Mouse (Mus musculus) intestine, embryonic 14.5 days (tissue): ENCODE results near the gene Agbl2. TPM values are rescaled to one million over a fixed set of nuclear protein-coding genes. Genes with fewer than 3 reads are reported as not detected.

Experiments
- ATAC-seq: fragments of 200-750 bp; cut with Nextera tagmentation; replicated peaks from 2 replicates; pipeline ENCODE4 v1.8.0; 2017; ENCODE audit warnings: low read depth, moderate number of reproducible peaks, moderate TSS enrichment, moderate library complexity; ENCODE audit not compliant: low FRiP score, low TSS enrichment
- DNase-seq: peaks from one replicate; pipeline ENCODE4 v3.0.0-alpha.2; 2018; ENCODE audit warnings: low spot score
- H3K27ac ChIP-seq: fragments of 300-500 bp; sonication (generic); 2 replicates; pipeline ENCODE4 v1.5.1; 2014; ENCODE audit warnings: low read depth, mild to moderate bottlenecking, control low read depth
- H3K27me3 ChIP-seq: fragments of 300-500 bp; sonication (generic); replicated peaks from 2 replicates; pipeline ENCODE4 v1.6.1; 2014; ENCODE audit warnings: low read length, control low read depth; ENCODE audit not compliant: control insufficient read depth, insufficient read depth
- H3K36me3 ChIP-seq: fragments of 300-500 bp; sonication (generic); 2 replicates; pipeline ENCODE4 v1.6.1; 2014; ENCODE audit warnings: low read length, control low read depth; ENCODE audit not compliant: control insufficient read depth, insufficient read depth
- H3K4me1 ChIP-seq: fragments of 300-500 bp; sonication (generic); replicated peaks from 2 replicates; pipeline ENCODE4 v1.6.1; 2014; ENCODE audit warnings: low read length, control low read depth, mixed read lengths; ENCODE audit not compliant: control insufficient read depth, insufficient read depth
- H3K4me2 ChIP-seq: fragments of 300-500 bp; sonication (generic); 2 replicates; pipeline ENCODE4 v1.6.1; 2014; ENCODE audit warnings: low read length
- H3K4me3 ChIP-seq: fragments of 300-500 bp; sonication (generic); 2 replicates; pipeline ENCODE4 v1.5.1; 2014; ENCODE audit warnings: low read depth, low read length, control low read depth, mixed read lengths
- H3K9ac ChIP-seq: fragments of 300-500 bp; sonication (generic); 2 replicates; pipeline ENCODE4 v1.6.1; 2014; ENCODE audit warnings: mild to moderate bottlenecking, low read length
- H3K9me3 ChIP-seq: fragments of 300-500 bp; sonication (generic); 2 replicates; pipeline ENCODE4 v1.6.1; 2016; ENCODE audit warnings: low read length, control low read depth; ENCODE audit not compliant: control insufficient read depth
- WGBS: fragments of 180-500 bp; shearing (Covaris S2); extraction: QIAGEN DNeasy Blood & Tissue Kit; methylation state at CpG from one replicate; pipeline ENCODE4 v1.1.7; 2014; 5-methylcytosine and 5-hydroxymethylcytosine counted together
- polyA plus RNA-seq: library from polyadenylated mRNA; unstranded; fragments of >200 nt; fragmentation: Nextera tagmentation; extraction: Ambion mirVana; gene quantifications from 2 replicates; pipeline ENCODE4 v1.2.1, GENCODE M21; 2014

The Agbl2 gene
- polyA plus RNA-seq, result 1.0 and 1.1 TPM in 2 replicates

DNA sequence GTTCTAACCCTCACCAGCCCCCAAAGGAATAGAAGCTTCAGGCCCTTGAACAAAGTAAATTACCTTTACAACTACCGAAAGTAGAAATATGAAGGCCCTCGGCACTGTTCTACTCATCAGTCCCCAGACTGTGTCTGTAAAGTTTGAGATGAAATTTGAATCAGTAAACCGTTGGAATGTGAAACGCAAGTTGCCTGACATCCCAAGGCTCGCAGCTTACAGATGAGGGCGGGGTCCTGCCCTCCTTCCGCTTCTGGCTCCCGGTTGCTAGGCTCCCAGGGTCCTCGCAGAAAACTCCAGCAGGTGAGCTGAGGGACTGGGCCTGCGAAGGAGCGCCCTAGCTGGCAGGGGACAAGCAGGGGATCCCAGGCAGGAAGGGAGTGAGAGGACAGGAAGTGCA lies at the start of gene Agbl2:
TSS of gene Agbl2 (plus strand) at position 270 of the 400 bp plus-strand sequence.
- Histone ChIP-seq H3K4me1 (peaks cover 4% of the 10 kb centered on the region; the same call in 1 of the 2 replicates), H3K36me3 (peaks cover 38% of the 10 kb centered on the region), H3K27me3 (0 out of 2 replicates have a peak, but pooled peaks cover 6% of the 10 kb centered on the region), H3K9me3 (no peaks in the 10 kb centered on the region), H3K4me2 (peak within 1 kb of the TSS; percentile 81), H3K9ac (peak within 1 kb of the TSS; percentile 22; the same call in 1 of the 2 replicates), H3K27ac (no peak within 1 kb of the TSS), H3K4me3 (peak within 1 kb of the TSS; percentile 34)
- DNase-seq, result no peak
- WGBS, result 3% methylated on average over 11 of the region's 11 CpGs
- peak; percentile 78 for ATAC-seq

DNA sequence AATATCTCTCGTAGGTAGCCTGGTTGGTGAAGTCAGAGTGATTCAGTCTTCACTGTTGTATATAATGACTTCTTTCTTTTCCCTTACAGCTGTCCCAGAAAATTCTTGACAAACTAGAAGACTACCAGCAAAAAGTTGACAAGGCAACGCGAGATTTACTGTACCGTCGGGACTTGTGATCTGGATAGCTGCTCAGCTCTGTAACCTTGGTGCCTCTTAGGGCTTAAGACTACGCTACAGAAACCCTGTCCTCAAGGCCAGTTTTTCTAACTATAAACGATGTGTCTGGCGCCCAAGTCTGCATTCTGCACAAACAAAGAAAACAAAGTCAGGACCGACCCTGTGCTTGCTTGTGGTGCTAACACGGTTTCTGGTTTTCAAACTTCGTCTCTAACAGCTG lies 47.2 kb upstream of the Agbl2 start:
- H3K9me3 ChIP-seq, result no peaks in the 10 kb centered on the region
- ATAC-seq (no peak), DNase-seq (no peak)
- peaks cover 80% of the 10 kb centered on the region for H3K36me3 ChIP-seq
- WGBS, result 87% methylated on average over 11 of the region's 11 CpGs
- H3K4me2 ChIP-seq, result no peak overlapping the region
- H3K27me3 ChIP-seq, result no peaks in the 10 kb centered on the region
- H3K4me3 ChIP-seq, result no peak overlapping the region
- no peak overlapping the region for H3K9ac ChIP-seq
- H3K4me1 ChIP-seq, result no peaks in the 10 kb centered on the region
- H3K27ac ChIP-seq, result no peak overlapping the region

DNA sequence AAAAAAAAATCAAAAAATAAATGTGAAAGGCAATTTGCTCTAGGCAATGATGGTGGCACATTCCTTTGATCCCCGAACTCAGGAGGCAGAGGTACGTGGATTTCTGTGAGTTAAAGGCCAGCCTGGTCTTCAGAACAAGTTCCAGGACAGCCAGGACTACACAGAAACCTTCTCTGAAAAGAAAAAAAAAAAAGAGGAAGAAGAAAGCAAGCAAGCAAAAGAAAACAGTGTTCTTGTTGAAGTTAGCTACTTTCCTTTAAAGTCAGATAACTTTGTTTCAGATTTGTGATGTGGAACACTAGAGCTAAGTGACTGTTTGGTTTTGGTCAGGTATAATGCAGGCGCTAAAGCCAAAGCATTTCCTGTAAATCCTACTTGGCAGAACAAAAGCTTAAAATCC lies 43.7 kb upstream of the Agbl2 start:
- H3K27ac ChIP-seq, result no peak overlapping the region
- H3K36me3 ChIP-seq, result peaks cover 45% of the 10 kb centered on the region
- no peak for DNase-seq
- no peak overlapping the region for H3K4me2 ChIP-seq
- ATAC-seq, result no peak
- H3K4me3 ChIP-seq, result no peak overlapping the region
- H3K9ac ChIP-seq, result no peak overlapping the region
- WGBS, result 91% methylated on average over 3 of the region's 3 CpGs
- no peaks in the 10 kb centered on the region for H3K27me3 ChIP-seq
- H3K9me3 ChIP-seq, result no peaks in the 10 kb centered on the region
- no peaks in the 10 kb centered on the region for H3K4me1 ChIP-seq

DNA sequence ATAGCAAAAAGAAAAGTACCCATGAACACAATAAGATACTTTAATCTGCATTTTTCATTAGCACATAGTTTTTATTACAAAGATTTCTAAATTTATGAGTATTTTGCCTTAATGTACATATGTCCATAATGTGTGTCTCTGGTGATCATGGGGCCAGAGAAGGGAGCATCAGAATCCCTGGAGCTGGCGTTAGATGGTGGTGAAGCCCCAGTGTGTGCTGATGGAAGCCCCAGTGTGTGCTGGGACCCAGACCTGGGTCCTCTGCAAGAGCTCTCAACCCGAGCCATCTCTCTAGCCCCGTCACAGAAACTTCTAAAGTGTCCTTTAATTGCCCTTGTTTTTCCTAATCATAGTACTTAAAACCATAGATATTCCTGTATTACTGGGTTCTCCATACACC lies 43.2 kb upstream of the Agbl2 start:
- Histone ChIP-seq H3K9ac (no peak overlapping the region), H3K27ac (no peak overlapping the region), H3K36me3 (peaks cover 40% of the 10 kb centered on the region), H3K4me1 (no peaks in the 10 kb centered on the region), H3K4me2 (no peak overlapping the region), H3K27me3 (no peaks in the 10 kb centered on the region), H3K9me3 (no peaks in the 10 kb centered on the region), H3K4me3 (no peak overlapping the region)
- DNase-seq (no peak), ATAC-seq (no peak)
- 88% methylated on average over 3 of the region's 3 CpGs for WGBS

DNA sequence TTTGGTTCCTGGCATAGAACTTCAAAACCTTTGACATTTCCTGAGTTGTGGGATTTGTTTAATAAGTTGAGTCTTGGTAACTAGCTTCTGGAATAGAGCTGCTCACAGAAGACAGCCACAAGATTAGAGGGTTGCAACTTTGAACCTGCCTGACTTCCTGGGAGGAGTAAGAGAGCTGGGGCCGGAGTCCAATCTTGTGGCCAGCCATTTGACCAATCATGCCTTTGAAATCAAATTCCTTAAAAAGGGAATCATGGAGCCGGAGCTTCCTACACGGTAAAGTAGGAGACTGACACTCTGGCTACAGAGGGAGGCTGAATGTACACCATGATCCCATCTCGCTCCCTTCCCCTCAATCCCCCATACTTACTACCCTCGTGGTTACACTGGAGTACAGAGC lies 42.6 kb upstream of the Agbl2 start:
- H3K27ac ChIP-seq, result no peak overlapping the region
- H3K9me3 ChIP-seq, result no peaks in the 10 kb centered on the region
- no peaks in the 10 kb centered on the region for H3K4me1 ChIP-seq
- no peak overlapping the region for H3K9ac ChIP-seq
- no peaks in the 10 kb centered on the region for H3K27me3 ChIP-seq
- H3K4me2 ChIP-seq, result no peak overlapping the region
- DNase-seq, result no peak
- peaks cover 34% of the 10 kb centered on the region for H3K36me3 ChIP-seq
- no peak overlapping the region for H3K4me3 ChIP-seq
- no peak for ATAC-seq
- 91% methylated on average over 5 of the region's 5 CpGs for WGBS

DNA sequence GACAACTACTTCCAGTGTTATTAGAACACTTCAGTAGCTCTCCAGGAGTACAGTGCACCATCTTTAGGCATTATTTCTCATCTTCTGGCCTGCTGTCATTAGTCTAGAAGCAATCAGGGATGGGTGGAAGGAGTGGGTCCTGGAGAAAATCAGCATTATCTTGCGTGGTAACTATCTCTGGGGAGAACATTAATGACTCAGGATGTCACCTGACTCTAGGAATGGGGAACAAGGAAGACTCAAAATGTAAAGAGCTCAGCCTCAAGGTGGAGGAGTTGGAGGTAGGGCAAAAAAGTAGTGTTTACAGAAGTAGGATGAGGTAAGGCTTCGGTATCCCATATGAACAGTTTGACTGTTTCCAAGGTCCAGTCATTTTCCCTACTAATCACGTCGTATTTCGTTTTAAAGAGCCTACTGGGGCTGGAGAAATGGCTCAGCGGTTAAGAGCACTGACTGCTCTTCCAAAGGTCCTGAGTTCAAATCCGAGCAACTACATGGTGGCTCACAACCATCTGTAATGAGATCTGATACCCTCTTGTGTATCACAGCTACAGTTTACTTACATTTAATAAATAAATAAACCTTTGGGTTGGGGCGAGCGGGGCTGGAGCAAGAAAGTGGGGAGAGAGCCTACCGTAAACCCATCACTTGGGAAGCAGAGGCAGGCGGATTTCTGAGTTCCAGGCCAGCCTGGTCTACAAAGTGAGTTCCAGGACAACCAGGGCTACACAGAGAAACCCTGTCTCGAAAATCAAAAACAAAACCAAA lies 38.1 kb upstream of the Agbl2 start:
- H3K4me1 ChIP-seq, result peaks cover 10% of the 10 kb centered on the region; the same call in 1 of the 2 replicates
- peak overlapping the region; percentile 97 for H3K4me3 ChIP-seq
- WGBS, result 65% methylated on average over 12 of the region's 12 CpGs
- peak overlapping the region; percentile 57 for H3K4me2 ChIP-seq
- ATAC-seq, result no peak
- peak overlapping the region; percentile 96 for H3K27ac ChIP-seq
- no peaks in the 10 kb centered on the region for H3K27me3 ChIP-seq
- DNase-seq, result peak; percentile 59
- peak overlapping the region; percentile 37 for H3K9ac ChIP-seq
- H3K36me3 ChIP-seq, result peaks cover 20% of the 10 kb centered on the region
- no peaks in the 10 kb centered on the region for H3K9me3 ChIP-seq

DNA sequence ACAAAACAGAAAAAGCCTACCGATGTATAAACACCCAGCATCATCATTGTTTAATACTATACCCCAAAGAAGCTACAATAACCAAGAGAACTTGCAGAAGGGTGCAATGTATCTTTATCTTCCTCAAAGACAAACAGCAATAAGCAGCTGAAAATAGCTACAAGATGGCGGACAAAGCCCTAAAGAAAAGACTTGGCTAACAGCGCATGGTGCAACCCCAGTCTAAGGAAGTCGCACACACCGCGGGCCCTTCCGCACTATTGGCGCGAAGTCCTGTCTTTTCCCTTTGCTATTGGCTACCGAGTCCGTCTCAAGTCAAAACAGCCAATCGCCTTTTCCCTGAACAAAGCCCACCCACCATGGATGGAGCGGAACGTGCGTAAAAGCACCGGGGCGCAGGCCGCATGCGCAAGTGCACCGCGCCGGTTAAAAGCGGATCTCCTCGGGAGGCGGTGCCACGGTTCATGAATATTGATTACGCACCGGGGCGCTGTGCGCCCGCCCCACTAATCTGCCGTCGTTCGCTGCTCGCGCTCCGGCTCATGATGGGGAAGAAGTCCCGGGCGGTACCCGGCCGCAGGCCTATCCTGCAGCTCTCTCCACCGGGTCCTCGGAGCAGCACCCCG lies 37.4 kb upstream of the Agbl2 start, which contains the start of gene Fnbp4:
TSS of gene Fnbp4 (plus strand) at position 318 of the 626 bp plus-strand sequence.
- WGBS, result under 1% methylated on average over 44 of the region's 44 CpGs
- ATAC-seq (peak; percentile 99), DNase-seq (peak; percentile 95)
- no peaks in the 10 kb centered on the region for H3K9me3 ChIP-seq
- peak within 1 kb of the TSS; percentile 88 for H3K4me2 ChIP-seq
- peak within 1 kb of the TSS; percentile 96 for H3K9ac ChIP-seq
- H3K27ac ChIP-seq, result peak within 1 kb of the TSS; percentile 96
- peaks cover 26% of the 10 kb centered on the region for H3K36me3 ChIP-seq
- no peaks in the 10 kb centered on the region for H3K27me3 ChIP-seq
- H3K4me1 ChIP-seq, result peaks cover 10% of the 10 kb centered on the region; the same call in 1 of the 2 replicates
- peak within 1 kb of the TSS; percentile 97 for H3K4me3 ChIP-seq

DNA sequence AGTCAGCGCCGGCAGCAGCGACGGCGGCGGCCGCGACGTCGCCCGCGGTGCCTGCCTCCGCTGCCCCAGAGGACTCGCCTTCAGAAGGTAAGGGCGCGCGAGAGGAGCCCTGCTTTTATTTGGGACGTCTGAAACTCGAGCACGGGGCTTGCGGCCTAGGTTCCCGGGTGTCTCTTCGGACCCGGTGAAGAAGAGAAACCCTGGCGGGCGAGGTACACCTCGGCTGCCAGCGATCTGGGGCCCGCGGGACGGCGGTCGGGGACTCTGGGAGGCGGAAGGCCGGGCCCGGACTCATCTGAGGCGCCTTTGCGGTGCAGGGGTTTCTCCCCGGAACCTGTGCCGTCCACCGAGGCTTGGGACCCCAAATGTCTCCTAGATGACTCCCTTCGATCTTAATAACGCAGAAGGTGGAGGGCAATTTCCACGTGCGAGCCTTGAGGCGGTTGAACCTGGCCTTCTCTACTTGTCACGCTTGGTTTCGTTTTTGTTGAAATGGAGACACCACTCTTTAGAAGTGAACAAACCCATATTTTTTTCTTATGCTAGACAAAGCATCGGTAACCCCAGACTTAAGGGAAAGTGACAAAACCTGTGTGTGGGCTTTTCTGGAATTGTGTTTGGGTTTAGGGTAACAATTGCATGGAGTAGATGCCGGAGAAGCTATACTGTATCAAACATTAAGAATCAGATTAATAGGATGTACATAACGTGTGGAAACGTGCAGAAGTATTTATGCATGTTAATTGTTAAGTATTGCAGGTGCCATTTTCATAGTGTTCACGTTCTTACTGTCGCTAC lies 36.6 kb upstream of the Agbl2 start:
- peak overlapping the region; percentile 97 for H3K4me3 ChIP-seq
- DNase-seq (no peak), ATAC-seq (peak; percentile 47)
- H3K27ac ChIP-seq, result peak overlapping the region; percentile 96
- no peaks in the 10 kb centered on the region for H3K27me3 ChIP-seq
- H3K4me2 ChIP-seq, result peak overlapping the region; percentile 88
- H3K9me3 ChIP-seq, result no peaks in the 10 kb centered on the region
- H3K36me3 ChIP-seq, result peaks cover 33% of the 10 kb centered on the region
- H3K4me1 ChIP-seq, result peaks cover 10% of the 10 kb centered on the region; the same call in 1 of the 2 replicates
- peak overlapping the region; percentile 96 for H3K9ac ChIP-seq
- under 1% methylated on average over 53 of the region's 54 CpGs for WGBS
